Mouse (Mus musculus) forebrain, embryonic 16.5 days (tissue): ENCODE results near the gene B3glct. TPM values are rescaled to one million over a fixed set of nuclear protein-coding genes. Genes with fewer than 3 reads are reported as not detected.

ENCODE experiments used
- ATAC-seq: fragments of 200-750 bp; cut with Nextera tagmentation; 2 replicates; pipeline ENCODE4 v1.8.0; 2017; ENCODE audit warnings: mild to moderate bottlenecking, moderate library complexity
- H3K27ac ChIP-seq: fragments of 300-500 bp; sonication (generic); 2 replicates; pipeline ENCODE4 v1.5.1; 2014; ENCODE audit warnings: low read length, control low read depth
- H3K27me3 ChIP-seq: fragments of 300-500 bp; sonication (generic); replicated peaks from 2 replicates; pipeline ENCODE4 v1.6.1; 2014; ENCODE audit warnings: low read length; ENCODE audit not compliant: control insufficient read depth, insufficient read depth
- H3K36me3 ChIP-seq: fragments of 300-500 bp; sonication (generic); 2 replicates; pipeline ENCODE4 v1.6.1; 2014; ENCODE audit not compliant: control insufficient read depth, insufficient read depth
- H3K4me1 ChIP-seq: fragments of 300-500 bp; sonication (generic); replicated peaks from 2 replicates; pipeline ENCODE4 v1.6.1; 2014; ENCODE audit warnings: low read length; ENCODE audit not compliant: control insufficient read depth, insufficient read depth
- H3K4me2 ChIP-seq: fragments of 300-500 bp; sonication (generic); 2 replicates; pipeline ENCODE4 v1.6.1; 2014; ENCODE audit warnings: mild to moderate bottlenecking, low read length, control low read depth
- H3K4me3 ChIP-seq: fragments of 300-500 bp; sonication (generic); replicated peaks from 2 replicates; pipeline ENCODE4 v1.5.1; 2014; ENCODE audit warnings: mild to moderate bottlenecking, low read length, control low read depth
- H3K9ac ChIP-seq: fragments of 300-500 bp; sonication (generic); replicated peaks from 2 replicates; pipeline ENCODE4 v1.6.1; 2014; ENCODE audit warnings: low read depth, low read length, control low read depth
- H3K9me3 ChIP-seq: fragments of 300-500 bp; sonication (generic); 2 replicates; pipeline ENCODE4 v1.6.1; 2016; ENCODE audit warnings: low read length; ENCODE audit not compliant: control insufficient read depth
- WGBS: fragments of 180-500 bp; shearing (Covaris S2); extraction: QIAGEN DNeasy Blood & Tissue Kit; methylation state at CpG from one replicate; pipeline ENCODE4 v1.1.7; 2014; 5-methylcytosine and 5-hydroxymethylcytosine counted together
- polyA plus RNA-seq: library from polyadenylated mRNA; unstranded; fragments of >200 nt; fragmentation: Nextera tagmentation; extraction: Ambion mirVana; gene quantifications from 2 replicates; pipeline ENCODE4 v1.2.1, GENCODE M21; 2015

Gene B3glct
- polyA plus RNA-seq, 1 experiment from 2014 or later = 14.4 TPM

- H3K27ac ChIP-seq = no peak overlapping the region
- 0 out of 2 replicates have a peak, but pooled peaks cover 2% of the 10 kb centered on the region for H3K9me3 ChIP-seq
- no peaks in the 10 kb centered on the region for H3K4me1 ChIP-seq
- 94% methylated on average over 6 of the region's 6 CpGs for WGBS
- H3K27me3 ChIP-seq = no peaks in the 10 kb centered on the region
- no peak overlapping the region for H3K4me2 ChIP-seq
- H3K36me3 ChIP-seq = no peaks in the 10 kb centered on the region
- no peak overlapping the region for H3K4me3 ChIP-seq
- no peak for ATAC-seq
- no peak overlapping the region for H3K9ac ChIP-seq
These were observed 16.6 kb upstream of the B3glct start for GRCm38 (mm10) chr5:149661428-149661827.

- WGBS = 95% methylated on average over 6 of the region's 6 CpGs
- ATAC-seq = no peak
These were observed 15.1 kb upstream of the B3glct start for GRCm38 (mm10) chr5:149662980-149663379.

GRCm38 (mm10) chr5:149663417-149663816 is 14.6 kb upstream of the B3glct start:
- no peak for ATAC-seq
- WGBS = 79% methylated on average over 5 of the region's 5 CpGs
- Histone ChIP-seq H3K9me3 (0 out of 2 replicates have a peak, but pooled peaks cover 2% of the 10 kb centered on the region), H3K36me3 (no peaks in the 10 kb centered on the region), H3K27me3 (no peaks in the 10 kb centered on the region), H3K9ac (no peak overlapping the region), H3K4me1 (no peaks in the 10 kb centered on the region), H3K27ac (no peak overlapping the region), H3K4me3 (no peak overlapping the region), H3K4me2 (no peak overlapping the region)

More at GRCm38 (mm10) chr5:149662980-149663379, 15.1 kb upstream of the B3glct start:
- Histone ChIP-seq H3K27me3 (no peaks in the 10 kb centered on the region), H3K4me1 (no peaks in the 10 kb centered on the region), H3K36me3 (no peaks in the 10 kb centered on the region), H3K9ac (no peak overlapping the region), H3K4me2 (no peak overlapping the region), H3K9me3 (0 out of 2 replicates have a peak, but pooled peaks cover 2% of the 10 kb centered on the region), H3K27ac (no peak overlapping the region), H3K4me3 (no peak overlapping the region)

- H3K36me3 ChIP-seq = no peaks in the 10 kb centered on the region
- no peaks in the 10 kb centered on the region; the same call in 1 of the 2 replicates for H3K9me3 ChIP-seq
- H3K27me3 ChIP-seq = no peaks in the 10 kb centered on the region
- no peak overlapping the region for H3K4me3 ChIP-seq
- no peak for ATAC-seq
- peaks cover 16% of the 10 kb centered on the region for H3K4me1 ChIP-seq
- H3K9ac ChIP-seq = no peak overlapping the region
- no peak overlapping the region for H3K4me2 ChIP-seq
- 100% methylated on average over 3 of the region's 3 CpGs for WGBS
- H3K27ac ChIP-seq = no peak overlapping the region
These were observed 834 bp upstream of the B3glct start for GRCm38 (mm10) chr5:149677196-149677595.

GRCm38 (mm10) chr5:149678990-149679348 is 939 bp downstream of the B3glct start:
- 1% methylated on average over 15 of the region's 15 CpGs for WGBS
- H3K9ac ChIP-seq = peak overlapping the region; percentile 70
- H3K4me1 ChIP-seq = peaks cover 16% of the 10 kb centered on the region
- H3K27ac ChIP-seq = peak overlapping the region; percentile 6; the same call in 1 of the 2 replicates
- peak; percentile 23; the same call in 1 of the 2 replicates for ATAC-seq
- no peaks in the 10 kb centered on the region for H3K9me3 ChIP-seq
- H3K4me3 ChIP-seq = peak overlapping the region; percentile 67
- peak overlapping the region; percentile 84 for H3K4me2 ChIP-seq
- no peaks in the 10 kb centered on the region for H3K36me3 ChIP-seq
- H3K27me3 ChIP-seq = no peaks in the 10 kb centered on the region

GRCm38 (mm10) chr5:149679362-149679761 is 1.3 kb downstream of the B3glct start:
- H3K9me3 ChIP-seq = no peaks in the 10 kb centered on the region
- peak overlapping the region; percentile 70 for H3K9ac ChIP-seq
- H3K27me3 ChIP-seq = no peaks in the 10 kb centered on the region
- H3K4me2 ChIP-seq = peak overlapping the region; percentile 84
- peaks cover 16% of the 10 kb centered on the region for H3K4me1 ChIP-seq
- peak overlapping the region; percentile 6; the same call in 1 of the 2 replicates for H3K27ac ChIP-seq
- WGBS = 5% methylated on average over 12 of the region's 12 CpGs
- no peaks in the 10 kb centered on the region for H3K36me3 ChIP-seq
- H3K4me3 ChIP-seq = peak overlapping the region; percentile 67
- ATAC-seq = peak; percentile 5

GRCm38 (mm10) chr5:149679886-149680285 is 1.9 kb downstream of the B3glct start:
- WGBS = 23% methylated on average over 7 of the region's 7 CpGs
- no peaks in the 10 kb centered on the region for H3K27me3 ChIP-seq
- H3K4me2 ChIP-seq = no peak overlapping the region
- no peak overlapping the region for H3K27ac ChIP-seq
- H3K4me1 ChIP-seq = peaks cover 16% of the 10 kb centered on the region
- no peaks in the 10 kb centered on the region for H3K36me3 ChIP-seq
- no peaks in the 10 kb centered on the region for H3K9me3 ChIP-seq
- H3K4me3 ChIP-seq = no peak overlapping the region
- no peak for ATAC-seq
- H3K9ac ChIP-seq = no peak overlapping the region

- H3K4me1 ChIP-seq = peaks cover 16% of the 10 kb centered on the region
- H3K9ac ChIP-seq = no peak overlapping the region
- H3K4me3 ChIP-seq = no peak overlapping the region
- H3K4me2 ChIP-seq = no peak overlapping the region
- no peaks in the 10 kb centered on the region for H3K36me3 ChIP-seq
- WGBS = 71% methylated on average over 5 of the region's 5 CpGs
- ATAC-seq = no peak
- H3K27me3 ChIP-seq = no peaks in the 10 kb centered on the region
- no peaks in the 10 kb centered on the region for H3K9me3 ChIP-seq
- peak overlapping the region; percentile 18; the same call in 1 of the 2 replicates for H3K27ac ChIP-seq
These were observed 2.9 kb downstream of the B3glct start for GRCm38 (mm10) chr5:149680946-149681345.

GRCm38 (mm10) chr5:149689860-149690259 is 11.8 kb downstream of the B3glct start:
- Histone ChIP-seq H3K27ac (no peak overlapping the region), H3K9me3 (no peaks in the 10 kb centered on the region)
- 75% methylated on average over 5 of the region's 5 CpGs for WGBS

GRCm38 (mm10) chr5:149692548-149692947 is 14.5 kb downstream of the B3glct start:
- no peaks in the 10 kb centered on the region for H3K27me3 ChIP-seq
- no peak for ATAC-seq
- no peaks in the 10 kb centered on the region for H3K9me3 ChIP-seq
- H3K27ac ChIP-seq = no peak overlapping the region
- 78% methylated on average over 11 of the region's 11 CpGs for WGBS
- no peak overlapping the region for H3K4me3 ChIP-seq
- no peak overlapping the region for H3K4me2 ChIP-seq
- H3K9ac ChIP-seq = no peak overlapping the region
- H3K4me1 ChIP-seq = peaks cover 6% of the 10 kb centered on the region
- 0 out of 2 replicates have a peak, but pooled peaks cover 2% of the 10 kb centered on the region for H3K36me3 ChIP-seq

More at GRCm38 (mm10) chr5:149689860-149690259, 11.8 kb downstream of the B3glct start:
- Histone ChIP-seq H3K36me3 (no peaks in the 10 kb centered on the region), H3K4me3 (no peak overlapping the region), H3K9ac (no peak overlapping the region), H3K27me3 (no peaks in the 10 kb centered on the region), H3K4me2 (no peak overlapping the region), H3K4me1 (peaks cover 6% of the 10 kb centered on the region)
- ATAC-seq = no peak
